Mouse (Mus musculus) erythroid progenitor cell, adult 5-6 weeks (primary cell): Measurements from ENCODE around the gene Zfp827. TPM values are rescaled to one million over a fixed set of nuclear protein-coding genes. Genes with fewer than 3 reads are reported as not detected.

ENCODE experiments used
- ATAC-seq: replicated peaks from 2 replicates; pipeline ENCODE4 v1.8.0; 2016; ENCODE audit warnings: moderate number of reproducible peaks, mild to moderate bottlenecking, moderate TSS enrichment, inconsistent platforms; ENCODE audit not compliant: poor library complexity, low FRiP score, severe bottlenecking
- total RNA-seq, 2 experiments: library from RNA; stranded (forward) in 1 of 2; stranded (reverse) in 1 of 2; fragments of 150-400 nt in 1 of 2; fragments of 186-747, 209-891 nt in 1 of 2; gene quantifications; 2 replicates each; pipeline versions ENCODE4 v1.2.3 to v1.2.4; 2015 to 2017; ENCODE audit warnings: low replicate concordance in 2 of 2

Zfp827 gene
- total RNA-seq, 2 experiments from 2014 or later: not detected

DNA sequence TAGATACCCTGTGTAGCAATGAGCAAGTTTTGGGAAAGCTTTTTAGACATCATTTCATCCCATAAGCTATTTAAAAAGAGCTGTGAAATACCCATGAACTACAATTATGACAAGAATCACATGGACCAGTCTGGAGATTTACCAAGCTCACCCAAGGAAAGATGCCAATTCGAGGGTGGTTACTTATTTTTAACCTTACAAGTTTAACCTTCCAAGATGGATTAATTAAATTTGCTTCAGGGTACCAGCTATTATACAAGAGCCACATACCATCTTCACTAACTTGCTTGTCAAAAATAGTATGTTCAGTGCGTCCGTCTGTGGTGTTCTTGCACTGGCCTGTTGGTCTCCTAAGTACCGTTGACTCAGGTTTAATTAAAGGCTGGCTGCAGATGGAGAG lies 123.4 kb downstream of the Zfp827 start:
- ATAC-seq: no peak

DNA sequence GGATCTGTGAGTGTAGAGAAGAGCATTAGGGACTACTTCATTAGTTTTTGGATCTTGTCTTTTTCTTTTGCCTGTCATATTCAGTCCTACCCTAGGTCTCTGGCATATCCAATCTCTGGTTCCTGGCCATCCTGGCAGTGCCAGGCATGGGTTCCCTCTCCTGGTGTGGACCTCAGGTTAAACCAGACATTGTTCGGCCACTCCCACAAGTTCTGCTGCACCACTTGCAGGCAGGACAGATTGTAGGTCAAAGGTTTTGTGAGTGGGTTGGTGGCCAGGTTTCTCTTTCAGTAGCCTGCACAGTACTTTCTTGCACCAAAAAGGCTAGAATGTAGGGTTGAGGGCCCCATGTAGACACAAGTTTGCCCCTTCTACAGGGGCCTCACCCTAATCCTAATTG lies 125.0 kb downstream of the Zfp827 start:
- ATAC-seq: no peak

DNA sequence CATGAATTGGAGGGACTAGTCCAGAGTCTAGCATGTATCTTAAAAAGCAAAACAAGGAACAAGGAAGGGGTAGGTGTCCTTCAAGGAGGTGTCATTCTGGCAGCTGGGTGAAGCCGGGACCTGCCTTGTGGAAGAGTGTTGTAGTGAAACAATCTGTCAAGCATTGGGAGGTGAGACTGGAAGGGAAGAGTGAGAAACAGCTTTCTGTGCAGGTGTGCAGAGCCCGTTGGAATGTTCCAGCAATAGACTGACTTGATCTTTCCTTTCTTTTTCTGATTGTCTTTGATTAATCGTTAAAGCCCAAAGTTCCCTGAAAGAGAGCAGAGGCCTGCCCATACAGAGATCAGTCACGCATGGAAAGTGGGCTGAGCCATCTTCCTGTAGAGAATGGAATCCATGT lies 125.4 kb downstream of the Zfp827 start:
- no peak for ATAC-seq

DNA sequence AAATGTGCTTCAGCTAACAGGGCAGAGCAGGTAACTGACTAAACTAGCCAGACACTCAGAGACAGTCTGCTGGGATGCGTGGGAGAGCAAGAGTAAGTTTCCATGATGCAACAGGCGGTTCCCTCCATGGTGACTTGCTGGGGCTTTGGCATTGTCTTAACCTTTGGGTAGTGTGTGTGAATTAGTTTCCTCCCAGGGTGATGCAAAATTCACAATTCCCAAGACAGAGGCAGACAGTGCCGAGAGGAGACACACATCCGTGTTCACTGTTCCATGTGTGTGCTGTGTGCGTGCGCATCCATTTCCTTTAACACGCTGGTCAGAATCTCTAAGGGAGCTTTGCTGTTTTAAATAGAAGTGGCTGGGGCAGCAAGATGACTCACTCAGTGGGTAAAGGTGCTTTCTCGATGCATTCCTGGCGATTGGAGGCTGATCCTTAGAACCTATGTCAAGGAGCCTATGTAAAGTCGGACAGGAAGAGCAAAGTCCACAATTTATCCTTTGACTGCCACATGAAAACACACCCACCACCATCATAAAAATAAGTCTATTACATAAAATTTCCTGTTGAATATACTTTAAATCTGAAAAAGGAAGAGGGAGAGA lies 127.4 kb downstream of the Zfp827 start:
- no peak for ATAC-seq

DNA sequence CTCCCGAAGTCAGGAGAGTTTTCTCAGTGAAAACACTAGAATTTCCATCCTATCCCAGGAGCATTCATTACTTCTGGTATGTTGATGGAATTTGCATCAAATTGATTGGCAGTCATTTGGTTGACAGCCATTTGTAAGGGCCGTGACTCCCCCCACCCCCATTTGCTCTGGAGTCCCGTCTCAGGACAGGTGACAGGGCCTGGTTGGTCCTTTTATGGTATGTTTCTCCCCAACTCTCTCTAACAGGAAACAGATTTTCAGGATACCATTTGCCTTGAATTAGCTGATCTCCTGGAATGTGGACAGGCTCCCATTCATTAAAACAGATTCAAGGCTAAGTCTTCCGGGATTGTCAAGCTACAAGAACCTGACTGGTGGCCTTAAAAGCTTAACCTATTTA lies 129.1 kb downstream of the Zfp827 start:
- ATAC-seq: no peak

DNA sequence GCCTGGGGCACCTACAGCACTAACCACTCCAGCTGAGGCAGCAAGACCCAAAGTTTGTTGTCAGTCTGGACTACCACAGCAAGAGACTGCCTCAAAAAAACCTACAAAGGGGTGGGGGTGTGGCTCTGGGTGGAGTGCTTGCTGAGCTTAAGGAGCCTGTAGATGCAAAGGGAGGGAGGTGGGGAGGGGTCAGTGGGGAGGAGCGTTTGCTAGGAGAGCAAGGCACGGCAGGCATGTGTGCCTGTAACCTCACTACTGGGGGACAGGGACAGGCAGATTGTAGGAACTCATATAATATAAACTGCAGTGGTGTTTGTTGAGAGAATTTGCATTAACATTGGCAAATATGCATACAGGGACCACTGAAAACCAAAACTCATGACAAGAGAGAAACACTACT lies 130.1 kb downstream of the Zfp827 start:
- no peak for ATAC-seq

DNA sequence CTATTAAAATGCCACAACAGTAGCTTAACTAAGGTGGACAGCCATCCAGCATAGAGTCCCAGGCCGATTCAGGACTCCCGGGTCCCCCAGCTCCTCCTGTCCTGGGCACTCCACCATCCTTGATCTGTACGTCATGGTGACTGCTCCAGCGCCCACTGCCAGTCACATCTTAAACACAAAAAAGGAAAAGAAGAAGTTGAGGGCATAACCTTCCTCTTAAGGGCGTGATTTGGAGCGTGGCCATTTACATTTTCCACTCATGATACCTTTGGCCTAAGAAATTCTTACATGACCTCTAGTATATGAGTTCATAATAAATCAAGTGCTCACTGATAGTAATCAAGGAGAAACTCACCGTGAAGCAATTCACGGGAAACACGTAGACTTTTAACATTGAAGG lies 131.2 kb downstream of the Zfp827 start:
- no peak for ATAC-seq

DNA sequence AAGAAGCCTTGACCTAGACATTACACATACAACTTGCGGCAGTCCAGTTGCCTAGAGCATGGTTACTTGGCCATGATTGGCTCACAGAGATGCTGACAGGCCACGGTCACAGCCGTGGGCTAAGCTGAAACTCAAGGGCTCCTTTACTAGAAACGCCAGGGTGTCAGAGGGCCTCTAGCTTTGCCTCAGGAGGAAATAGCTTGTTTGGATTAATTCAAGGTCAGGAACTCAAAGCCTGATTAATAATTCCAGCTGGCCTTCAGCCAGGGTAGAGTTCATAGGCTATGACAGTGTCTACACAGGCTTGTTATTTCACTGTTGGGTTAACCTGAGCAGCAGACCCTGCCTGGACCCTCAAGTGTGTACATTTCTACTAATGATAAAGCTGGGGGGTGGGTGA lies 132.1 kb downstream of the Zfp827 start:
- no peak for ATAC-seq

DNA sequence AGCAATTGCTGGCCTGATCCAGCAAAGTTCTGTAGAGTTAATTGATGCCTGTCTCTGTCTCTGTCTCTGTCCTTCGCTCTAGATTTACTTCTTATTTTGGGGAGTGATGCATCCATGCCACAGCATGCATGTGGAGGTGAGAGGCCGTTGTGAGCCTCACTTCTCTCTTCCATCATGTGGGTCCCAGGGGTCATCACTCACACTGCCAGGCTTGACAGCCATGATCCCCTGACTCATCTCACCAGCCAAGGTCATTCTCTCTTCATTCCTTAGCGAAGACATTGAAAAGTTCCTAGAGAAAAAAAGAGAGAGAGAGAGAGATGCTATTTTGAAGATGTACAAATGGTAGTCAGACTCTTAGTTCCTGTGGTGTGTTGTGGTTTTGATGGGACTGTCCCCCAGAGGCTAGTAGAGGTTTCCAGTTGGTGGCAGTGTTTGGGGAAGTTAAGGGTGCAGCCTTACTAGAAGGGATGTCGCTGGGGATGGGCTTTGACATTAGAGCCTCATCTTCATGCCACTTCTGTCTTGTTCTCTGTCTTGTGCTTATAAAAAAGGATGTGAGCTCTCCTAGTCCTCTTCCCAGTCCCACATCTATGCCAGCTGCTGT lies 133.0 kb downstream of the Zfp827 start:
- no peak for ATAC-seq

DNA sequence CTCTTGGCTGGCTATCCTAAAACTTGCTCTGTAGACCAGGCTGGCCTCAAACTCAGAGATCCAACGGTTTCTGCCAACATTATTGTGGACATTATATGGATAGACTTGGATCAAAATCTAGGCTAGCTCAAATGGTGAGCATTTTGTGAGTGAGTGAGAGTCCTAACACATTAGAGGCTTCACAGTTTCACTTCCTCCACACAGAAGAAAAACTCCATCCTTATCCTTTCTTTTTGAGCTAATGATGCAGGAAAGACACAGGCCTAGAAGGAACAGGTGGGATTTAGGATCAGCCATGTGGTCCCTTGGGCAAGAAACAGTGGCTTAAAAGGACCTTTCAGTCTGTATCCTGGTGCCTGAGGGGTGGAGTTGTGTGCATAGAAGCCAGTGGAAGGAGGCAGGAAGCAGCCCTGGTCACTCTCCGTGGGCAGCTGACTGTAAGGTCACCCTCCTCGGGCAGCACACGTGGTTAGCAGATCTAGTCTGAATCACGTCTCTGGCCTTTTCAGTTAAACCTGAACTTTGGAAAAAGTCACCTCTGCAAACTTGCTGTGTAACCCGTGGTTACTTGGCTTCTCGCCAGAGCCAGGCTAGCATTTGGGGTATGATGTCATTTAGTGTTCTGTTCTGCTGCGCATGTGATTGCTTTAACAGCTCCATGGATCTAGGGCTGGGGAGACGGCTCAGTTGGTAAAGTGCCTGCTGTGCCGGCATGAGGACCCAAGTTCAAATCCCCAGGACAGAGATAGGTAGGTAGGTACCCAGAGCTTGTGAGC lies 134.5 kb downstream of the Zfp827 start:
- no peak for ATAC-seq

DNA sequence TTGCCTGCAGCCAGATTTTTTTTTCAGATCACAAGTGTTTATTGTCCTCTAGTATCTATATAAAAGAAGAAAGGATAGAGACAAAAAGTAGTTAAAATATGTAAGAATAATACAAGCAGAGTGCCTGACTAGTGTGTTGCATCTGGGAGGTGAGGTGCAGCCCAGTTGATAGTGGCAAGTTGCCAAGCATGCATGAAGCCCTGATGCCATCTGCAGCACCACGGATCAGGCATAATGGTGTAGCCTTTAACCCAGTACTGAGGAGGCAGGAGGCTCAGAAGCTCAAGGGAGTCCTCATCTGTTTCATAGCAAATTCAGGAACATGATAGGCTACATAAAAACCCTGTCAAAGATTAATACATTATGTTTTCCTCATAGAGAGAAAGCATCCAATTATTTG lies 136.1 kb downstream of the Zfp827 start:
- no peak for ATAC-seq

DNA sequence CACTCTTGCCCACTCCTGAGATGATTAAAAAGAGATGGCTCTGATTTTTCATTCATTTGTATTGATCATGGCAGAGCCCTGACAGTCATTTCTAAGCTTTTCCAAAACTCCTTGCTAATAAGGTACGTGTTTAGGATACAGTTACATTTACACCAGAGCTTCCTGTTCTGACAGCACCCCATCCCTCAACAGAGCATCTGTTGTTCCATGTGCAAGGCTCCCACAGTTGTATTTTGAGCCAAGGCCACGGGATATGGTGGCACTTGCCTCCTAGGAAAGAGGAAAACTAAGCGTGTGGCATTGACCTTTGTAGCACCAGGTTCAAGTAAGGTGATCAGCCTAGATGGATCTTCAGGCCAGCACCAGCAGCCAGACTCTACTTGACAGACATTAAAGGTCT lies 137.0 kb downstream of the Zfp827 start:
- no peak for ATAC-seq

DNA sequence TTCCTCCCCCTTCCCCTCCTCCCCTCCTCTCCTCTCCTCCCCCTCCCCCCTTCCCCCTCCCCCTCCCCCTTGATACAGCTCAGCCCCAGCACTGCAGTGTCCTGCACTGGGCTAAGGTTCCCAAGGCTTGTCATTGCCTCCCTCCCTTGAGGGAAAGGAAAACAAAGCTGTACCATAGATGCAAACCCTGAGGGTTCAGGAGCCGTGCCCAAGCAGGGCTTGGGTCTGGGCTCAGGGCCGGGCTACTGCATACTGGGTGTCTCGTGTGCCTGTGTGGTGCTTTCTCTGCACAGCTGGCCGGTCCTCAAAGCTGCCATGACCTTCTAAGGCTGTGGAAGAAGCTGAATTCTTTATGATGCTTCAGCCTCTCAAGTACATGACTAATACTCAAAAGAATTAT lies 145.4 kb downstream of the Zfp827 start:
- ATAC-seq: no peak

DNA sequence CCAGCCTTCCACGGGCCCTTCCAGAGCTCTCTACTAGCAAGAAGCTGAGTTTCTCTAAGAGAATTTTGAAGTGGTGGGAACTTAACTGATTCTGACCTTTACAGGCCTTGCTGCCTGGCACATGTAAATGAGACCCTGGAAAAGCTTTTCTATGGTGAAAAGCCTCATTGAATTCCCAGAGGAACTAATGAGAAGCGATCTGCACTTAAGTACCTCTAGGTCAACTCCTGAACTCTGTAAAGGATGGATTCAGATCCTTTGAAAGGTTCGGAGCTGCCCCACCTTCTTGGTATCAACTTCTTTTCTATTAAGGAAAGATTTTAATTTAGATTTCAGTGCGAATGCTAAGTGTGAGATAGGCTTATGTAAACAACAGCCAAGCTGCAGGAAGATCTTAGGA lies 147.8 kb downstream of the Zfp827 start:
- no peak for ATAC-seq

DNA sequence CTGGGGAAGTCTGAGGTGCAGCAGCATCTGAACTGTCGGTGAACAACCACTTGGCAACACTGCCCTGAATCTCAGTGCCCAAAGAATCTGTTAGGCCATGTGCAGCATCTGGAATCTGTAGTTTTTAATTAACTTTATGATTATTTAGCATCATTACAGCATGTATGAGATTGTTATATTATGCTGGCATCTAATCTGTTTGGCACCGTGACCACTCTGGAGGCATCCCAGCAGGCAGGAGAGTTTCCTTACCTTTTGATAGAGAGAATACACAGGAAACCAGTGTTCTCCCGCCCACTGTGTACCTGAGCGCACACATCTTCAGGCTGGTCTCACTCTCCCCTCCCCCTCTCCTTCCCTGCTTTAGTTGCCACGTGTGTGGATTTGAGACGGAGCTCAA lies 151.4 kb downstream of the Zfp827 start:
- no peak for ATAC-seq

DNA sequence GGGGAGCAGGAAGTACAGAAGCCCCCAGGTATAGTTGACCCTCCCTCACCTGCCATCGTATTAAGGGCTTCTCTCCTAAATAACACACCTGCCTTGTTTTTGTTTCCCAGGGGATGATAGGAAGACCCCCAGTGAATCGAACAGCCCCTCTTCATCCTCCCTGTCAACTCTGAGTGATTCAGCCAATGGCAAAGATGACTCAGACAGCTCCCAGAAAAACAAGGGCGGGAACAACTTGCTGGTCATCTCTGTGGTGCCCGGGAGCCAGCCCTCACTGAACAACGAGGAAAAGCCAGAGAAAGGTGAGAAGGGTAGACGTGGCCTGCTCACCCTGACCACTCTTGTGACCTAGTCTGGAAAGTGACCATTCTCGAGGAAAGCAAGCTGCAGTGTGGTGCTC lies 157.3 kb downstream of the Zfp827 start:
- ATAC-seq: no peak

DNA sequence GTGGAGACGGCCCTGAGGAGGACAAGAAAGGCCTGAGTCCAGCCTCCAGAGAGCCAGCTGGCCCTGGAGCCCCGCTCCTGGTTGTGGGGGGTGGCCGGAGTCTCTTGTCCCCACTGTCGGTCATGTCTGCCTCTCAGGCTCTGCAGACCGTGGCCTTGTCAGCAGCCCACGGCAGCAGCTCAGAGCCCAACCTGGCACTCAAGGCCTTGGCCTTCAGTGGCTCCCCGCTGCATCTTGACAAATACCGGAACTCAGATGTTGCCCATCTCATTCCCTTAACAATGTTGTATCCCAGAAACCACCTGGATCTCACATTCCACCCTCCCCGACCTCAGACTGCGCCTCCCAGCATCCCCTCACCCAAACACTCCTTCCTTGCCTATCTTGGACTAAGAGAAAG lies 161.8 kb downstream of the Zfp827 start:
- no peak for ATAC-seq

DNA sequence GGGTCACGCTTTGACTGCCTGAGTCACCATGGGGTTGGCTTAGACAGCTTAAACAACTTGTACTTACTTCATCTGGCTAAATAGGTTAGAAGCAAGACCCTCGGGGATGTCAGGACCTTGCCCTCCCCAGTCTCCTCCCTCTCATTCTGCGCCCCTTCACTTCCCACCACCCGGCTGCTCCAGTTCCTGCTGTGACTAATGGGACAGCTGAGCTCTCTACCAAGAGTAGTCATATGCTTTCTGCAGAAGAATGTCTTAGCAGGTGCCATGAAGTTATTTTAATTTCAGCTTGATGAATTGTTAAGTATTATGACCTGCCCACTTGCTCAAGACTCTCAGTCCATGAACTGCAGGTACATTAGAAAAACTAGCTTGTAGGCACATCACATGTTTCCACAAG lies 168.2 kb downstream of the Zfp827 start:
- ATAC-seq: no peak

DNA sequence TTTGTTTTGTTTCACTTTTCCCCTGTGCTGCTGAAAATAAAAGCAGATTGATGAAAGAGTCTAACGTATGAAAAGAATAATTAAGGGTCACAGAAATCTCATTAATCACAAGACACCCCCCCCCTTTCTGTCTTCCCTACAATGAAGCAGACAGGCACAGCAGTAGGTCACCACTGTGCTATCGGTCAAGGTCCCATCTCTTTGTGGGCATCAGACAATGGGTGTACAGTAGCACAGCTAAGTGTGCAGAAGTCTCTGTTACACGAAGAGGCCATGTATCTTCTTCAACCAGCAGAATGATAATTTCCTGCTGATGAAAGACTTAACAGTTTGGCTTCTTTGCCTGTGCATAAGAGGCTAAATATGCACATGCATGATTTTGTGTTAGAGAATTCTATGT lies 170.4 kb downstream of the Zfp827 start:
- ATAC-seq: no peak

DNA sequence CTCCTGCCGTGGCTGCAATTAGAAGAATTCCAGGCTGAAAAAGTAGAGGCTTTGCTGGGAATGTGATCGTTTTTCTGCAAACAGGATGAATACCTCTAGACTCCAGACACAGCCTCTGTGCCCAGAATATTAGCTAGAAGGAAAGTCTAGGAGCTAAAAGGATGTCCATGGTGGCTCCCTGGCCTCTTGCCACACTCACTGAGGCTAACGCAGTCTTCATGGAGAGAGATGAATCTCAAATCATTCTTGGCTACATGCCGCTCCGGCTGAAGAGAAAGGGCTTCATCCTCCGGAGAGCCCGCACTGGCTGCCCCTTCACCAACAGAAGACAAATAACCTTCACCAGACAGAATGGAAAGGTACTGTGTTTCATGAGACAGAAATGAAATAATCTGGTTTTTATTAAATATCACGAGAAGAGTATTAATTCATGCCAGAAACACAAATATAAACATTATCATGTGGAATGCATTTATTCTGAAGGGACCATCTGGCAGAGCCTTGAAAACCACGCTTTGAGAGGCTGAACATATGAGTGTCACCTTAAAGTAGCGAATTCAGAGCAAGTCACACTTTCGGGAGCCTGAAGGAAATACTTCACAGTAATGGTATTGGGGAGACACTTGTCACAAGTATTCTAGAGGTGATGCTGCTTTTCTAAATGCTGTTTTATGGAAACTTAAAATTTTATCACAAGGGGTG lies 173.4 kb downstream of the Zfp827 start:
- no peak for ATAC-seq

DNA sequence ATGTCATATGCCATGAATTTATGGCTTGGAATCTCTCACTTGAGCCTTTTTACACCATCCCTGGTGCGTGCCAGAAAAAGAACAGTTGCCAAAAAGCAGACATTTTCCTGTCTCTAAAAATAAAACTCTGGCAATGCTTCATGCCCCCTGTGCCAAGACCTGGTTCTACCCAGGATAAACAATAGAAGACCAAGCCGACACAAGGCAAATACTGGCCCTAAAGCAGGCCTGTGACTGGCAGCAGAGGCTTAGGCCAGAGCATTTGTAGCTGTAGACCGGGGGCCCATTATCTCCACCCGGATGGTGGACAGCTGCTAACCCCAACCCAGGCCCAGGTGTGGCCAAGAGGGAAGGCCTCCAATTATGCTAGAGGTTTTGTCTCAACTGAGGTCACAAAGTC lies 178.7 kb downstream of the Zfp827 start:
- no peak for ATAC-seq
